Mouse (Mus musculus): ENCODE measurements at regions not wholly inside any gene's neighbourhood (a gene's known extent, or its start where the extent isn't known, plus 50 kb on each side); places are given as distances from the start of the nearest gene placed in this dataset.
A peak's percentile ranks its signal among the peaks of the same experiment; 100 is the strongest.

DNA sequence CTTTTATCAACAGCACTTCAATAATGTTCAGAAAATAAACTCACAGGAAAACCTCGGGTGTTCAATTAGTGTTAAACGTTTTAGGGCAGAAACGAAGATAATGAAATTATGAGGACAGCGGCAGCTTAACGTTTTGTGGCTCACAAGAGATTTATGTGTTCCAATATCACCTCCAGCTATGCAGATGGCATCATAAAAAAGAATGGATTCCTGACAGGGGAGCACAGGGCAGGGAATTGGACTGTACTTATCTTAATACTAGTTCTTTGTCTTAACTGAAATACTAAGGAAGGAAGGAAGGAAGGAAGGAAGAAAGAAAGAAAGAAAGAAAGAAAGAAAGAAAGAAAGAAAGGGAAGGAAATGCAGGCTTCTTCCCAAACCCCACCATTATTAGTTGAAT lies 121.6 kb downstream of the Icos start:
- H3K9me3 ChIP-seq, result no peaks in the 10 kb centered on the region
- no peak overlapping the region for H3K4me3 ChIP-seq (replicated peaks)
- H3K36me3 ChIP-seq, result no peaks in the 10 kb centered on the region
- 76% methylated on average over 5 of the region's 5 CpGs for WGBS
- no peaks in the 10 kb centered on the region for H3K27me3 ChIP-seq
- H3K4me2 ChIP-seq (replicated peaks), result no peak overlapping the region
- ATAC-seq, result no peak
- no peak overlapping the region for H3K9ac ChIP-seq (replicated peaks)
- peaks cover 4% of the 10 kb centered on the region; the same call in 1 of the 2 replicates for H3K4me1 ChIP-seq (replicated peaks)
- no peak overlapping the region for H3K27ac ChIP-seq

DNA sequence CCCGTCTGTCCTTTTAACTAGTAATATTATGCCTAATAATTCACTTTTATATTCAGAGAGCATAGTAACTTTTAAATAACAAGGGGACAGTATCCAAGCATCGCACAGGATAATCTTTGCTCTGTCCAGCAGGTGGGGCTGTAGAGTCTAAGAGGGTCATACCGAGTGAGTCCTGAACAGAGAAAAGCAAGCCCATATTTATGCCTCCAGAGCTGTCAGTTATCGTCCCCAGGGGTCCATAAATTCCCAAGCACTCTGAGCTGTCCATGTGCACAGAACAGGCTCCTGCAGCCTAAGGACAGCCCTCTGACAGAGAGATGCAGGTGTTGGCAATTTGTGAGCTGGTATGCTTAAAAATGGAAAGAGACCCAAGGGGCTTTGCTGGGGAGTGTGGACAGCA lies 124.0 kb downstream of the Icos start:
- H3K27me3 ChIP-seq, result no peaks in the 10 kb centered on the region
- peaks cover 4% of the 10 kb centered on the region; the same call in 1 of the 2 replicates for H3K4me1 ChIP-seq (replicated peaks)
- H3K4me3 ChIP-seq (replicated peaks), result no peak overlapping the region
- no peaks in the 10 kb centered on the region for H3K9me3 ChIP-seq
- H3K36me3 ChIP-seq, result no peaks in the 10 kb centered on the region
- H3K9ac ChIP-seq (replicated peaks), result no peak overlapping the region
- WGBS, result 67% methylated on average over 4 of the region's 4 CpGs
- H3K4me2 ChIP-seq (replicated peaks), result no peak overlapping the region
- no peak overlapping the region for H3K27ac ChIP-seq
- no peak for ATAC-seq

DNA sequence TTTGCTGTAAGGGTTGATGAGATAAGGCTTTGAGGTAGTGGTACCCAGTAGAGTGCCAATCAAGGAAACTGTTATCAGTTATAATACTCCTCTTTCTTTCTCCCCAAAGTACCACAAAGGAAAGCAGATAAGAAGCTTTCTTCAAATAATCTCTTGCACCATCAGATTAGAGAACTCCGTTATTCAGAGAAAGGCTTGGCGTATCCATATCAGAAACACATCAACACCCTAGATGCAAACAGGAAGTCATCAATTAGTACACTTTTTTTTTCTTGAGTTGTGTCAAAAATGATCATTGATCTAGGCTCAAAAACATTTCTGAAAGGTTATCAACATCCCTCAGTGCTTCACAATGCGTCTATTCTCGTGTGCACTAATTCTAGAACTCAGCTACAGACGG lies 124.6 kb downstream of the Icos start:
- Histone ChIP-seq H3K27ac (no peak overlapping the region), H3K9ac (replicated peaks) (no peak overlapping the region), H3K9me3 (no peaks in the 10 kb centered on the region), H3K36me3 (no peaks in the 10 kb centered on the region), H3K4me1 (replicated peaks) (peaks cover 4% of the 10 kb centered on the region; the same call in 1 of the 2 replicates), H3K4me3 (replicated peaks) (no peak overlapping the region), H3K4me2 (replicated peaks) (no peak overlapping the region), H3K27me3 (no peaks in the 10 kb centered on the region)
- ATAC-seq, result no peak
- WGBS, result 76% methylated on average over 5 of the region's 5 CpGs

DNA sequence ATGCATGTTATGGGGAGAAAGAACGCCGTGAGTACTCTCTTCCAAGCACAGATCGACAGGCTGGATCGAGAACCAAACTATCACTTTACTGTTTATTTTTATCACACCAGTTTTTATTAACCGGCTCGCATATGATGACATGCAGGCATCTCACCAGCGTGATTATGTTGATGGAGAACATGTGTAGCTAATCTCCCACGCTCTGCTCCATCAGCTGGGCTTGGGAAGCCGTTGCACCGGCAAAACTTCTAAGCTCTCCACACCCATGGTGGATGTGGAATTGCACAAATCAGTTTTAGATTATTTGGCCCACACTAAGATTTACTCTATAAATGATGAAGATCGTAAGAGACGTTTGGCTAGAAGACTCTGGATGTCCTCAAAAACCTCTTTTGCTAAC lies 125.9 kb downstream of the Icos start:
- ATAC-seq, result no peak
- H3K4me2 ChIP-seq (replicated peaks), result no peak overlapping the region
- no peaks in the 10 kb centered on the region for H3K27me3 ChIP-seq
- no peaks in the 10 kb centered on the region for H3K9me3 ChIP-seq
- WGBS, result 91% methylated on average over 12 of the region's 12 CpGs
- H3K9ac ChIP-seq (replicated peaks), result no peak overlapping the region
- H3K36me3 ChIP-seq, result no peaks in the 10 kb centered on the region
- no peak overlapping the region for H3K4me3 ChIP-seq (replicated peaks)
- H3K4me1 ChIP-seq (replicated peaks), result peaks cover 4% of the 10 kb centered on the region; the same call in 1 of the 2 replicates
- H3K27ac ChIP-seq, result no peak overlapping the region

DNA sequence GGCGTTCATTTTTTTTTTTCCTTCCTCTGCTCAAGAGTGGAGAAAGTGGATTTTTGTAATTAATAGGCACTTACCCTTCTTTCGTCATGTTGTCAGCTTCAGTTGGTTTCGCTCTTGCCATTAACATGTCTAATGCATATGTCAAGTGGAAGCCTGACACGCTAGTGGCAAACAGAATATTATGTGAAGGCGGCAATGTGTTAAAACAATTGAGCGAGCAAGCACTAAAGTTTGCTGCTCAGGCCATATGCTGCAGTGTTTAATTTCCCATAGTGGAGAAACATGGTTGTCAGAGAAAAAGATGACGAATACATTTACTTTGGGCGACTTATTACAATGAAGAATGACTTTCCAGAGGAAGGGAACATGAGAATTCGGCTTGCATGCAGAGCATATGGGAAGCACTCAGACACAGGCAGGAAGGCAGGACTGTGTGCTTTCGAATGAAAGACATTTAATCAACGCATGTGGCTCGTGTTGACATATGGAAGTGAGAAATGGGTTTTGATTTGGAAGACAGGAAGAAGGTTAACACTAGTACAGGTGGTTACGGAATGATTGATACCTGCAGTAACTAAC lies 134.1 kb downstream of the Icos start:
- Histone ChIP-seq H3K9ac (replicated peaks) (no peak overlapping the region), H3K27me3 (no peaks in the 10 kb centered on the region), H3K36me3 (no peaks in the 10 kb centered on the region), H3K4me3 (replicated peaks) (no peak overlapping the region), H3K4me2 (replicated peaks) (no peak overlapping the region), H3K27ac (no peak overlapping the region), H3K9me3 (no peaks in the 10 kb centered on the region), H3K4me1 (replicated peaks) (no peaks in the 10 kb centered on the region)
- WGBS, result 91% methylated on average over 13 of the region's 13 CpGs
- ATAC-seq, result no peak

DNA sequence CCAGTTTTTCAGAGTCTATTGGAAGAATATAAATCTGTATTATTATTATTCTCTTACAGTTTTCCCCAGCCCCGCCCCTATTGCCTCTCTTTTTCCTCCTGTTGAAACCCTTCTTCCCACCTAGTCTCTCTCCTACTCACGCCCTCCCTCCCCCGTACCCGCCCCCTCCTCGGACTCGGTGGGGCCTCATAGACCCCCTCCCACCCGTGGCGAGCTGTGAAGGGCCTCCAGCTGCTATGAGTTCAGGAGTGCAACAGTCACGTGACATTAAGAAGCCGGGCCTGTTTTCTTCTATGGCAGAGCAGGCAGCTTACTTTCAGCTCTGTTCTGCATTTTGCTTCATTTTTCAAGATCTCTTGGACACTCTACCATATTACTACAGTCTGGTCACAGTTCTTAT lies 139.8 kb downstream of the Icos start:
- ATAC-seq, result peak; percentile 43; the same call in 1 of the 2 replicates
- H3K9ac ChIP-seq (replicated peaks), result no peak overlapping the region
- WGBS, result 29% methylated on average over 10 of the region's 10 CpGs
- H3K4me1 ChIP-seq (replicated peaks), result 0 out of 2 replicates have a peak, but pooled peaks cover 5% of the 10 kb centered on the region
- H3K4me3 ChIP-seq (replicated peaks), result no peak overlapping the region
- no peaks in the 10 kb centered on the region for H3K36me3 ChIP-seq
- no peaks in the 10 kb centered on the region for H3K27me3 ChIP-seq
- no peak overlapping the region for H3K27ac ChIP-seq
- H3K4me2 ChIP-seq (replicated peaks), result no peak overlapping the region
- no peaks in the 10 kb centered on the region for H3K9me3 ChIP-seq

DNA sequence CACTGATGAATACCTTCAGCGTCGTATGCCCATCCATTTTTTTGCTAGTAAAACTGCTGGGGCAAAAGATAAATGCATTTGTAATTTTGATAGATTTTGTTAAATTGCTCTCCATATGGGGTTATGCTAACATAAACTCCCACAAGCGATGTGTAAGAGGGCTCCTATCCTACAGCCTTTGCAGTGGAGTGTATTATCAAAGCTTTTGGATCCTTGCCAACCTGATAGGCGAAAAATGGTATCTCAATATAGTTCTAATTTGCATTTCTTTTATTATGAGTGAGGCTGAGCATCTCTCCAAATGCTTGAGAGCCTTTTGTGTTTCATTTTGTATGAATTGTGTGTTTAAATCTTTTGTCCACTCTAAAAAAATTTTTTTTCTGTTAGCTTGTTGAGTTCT lies 140.3 kb downstream of the Icos start:
- 0 out of 2 replicates have a peak, but pooled peaks cover 5% of the 10 kb centered on the region for H3K4me1 ChIP-seq (replicated peaks)
- no peak overlapping the region for H3K27ac ChIP-seq
- WGBS, result 42% methylated on average over 4 of the region's 4 CpGs
- H3K4me3 ChIP-seq (replicated peaks), result no peak overlapping the region
- no peak overlapping the region for H3K4me2 ChIP-seq (replicated peaks)
- no peak for ATAC-seq
- no peak overlapping the region for H3K9ac ChIP-seq (replicated peaks)
- no peaks in the 10 kb centered on the region for H3K9me3 ChIP-seq
- H3K27me3 ChIP-seq, result no peaks in the 10 kb centered on the region
- no peaks in the 10 kb centered on the region for H3K36me3 ChIP-seq

DNA sequence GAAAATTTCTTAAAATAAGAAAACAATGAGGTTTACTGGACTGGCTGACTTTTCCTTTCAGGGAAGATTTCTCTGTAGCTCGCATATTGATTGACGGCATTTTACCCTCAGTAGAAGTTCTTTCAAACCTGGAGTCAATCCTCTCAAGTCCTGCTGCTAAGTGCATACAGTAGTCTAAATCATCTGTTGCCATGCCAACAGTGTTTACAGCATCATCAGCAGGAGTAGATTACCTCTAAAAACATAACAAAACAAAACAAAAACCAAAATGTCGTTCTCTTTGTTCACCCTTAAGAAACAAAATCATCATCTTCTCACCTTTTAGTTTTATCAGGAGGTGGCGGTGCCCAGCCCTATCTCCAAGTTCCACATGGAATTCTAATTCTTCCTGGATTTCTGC lies 143.8 kb downstream of the Icos start:
- 69% methylated on average over 4 of the region's 4 CpGs for WGBS
- no peak overlapping the region for H3K4me2 ChIP-seq (replicated peaks)
- H3K4me3 ChIP-seq (replicated peaks), result no peak overlapping the region
- H3K9ac ChIP-seq (replicated peaks), result no peak overlapping the region
- no peaks in the 10 kb centered on the region for H3K9me3 ChIP-seq
- no peaks in the 10 kb centered on the region for H3K36me3 ChIP-seq
- no peak for ATAC-seq
- no peak overlapping the region for H3K27ac ChIP-seq
- H3K4me1 ChIP-seq (replicated peaks), result 0 out of 2 replicates have a peak, but pooled peaks cover 5% of the 10 kb centered on the region
- H3K27me3 ChIP-seq, result no peaks in the 10 kb centered on the region

DNA sequence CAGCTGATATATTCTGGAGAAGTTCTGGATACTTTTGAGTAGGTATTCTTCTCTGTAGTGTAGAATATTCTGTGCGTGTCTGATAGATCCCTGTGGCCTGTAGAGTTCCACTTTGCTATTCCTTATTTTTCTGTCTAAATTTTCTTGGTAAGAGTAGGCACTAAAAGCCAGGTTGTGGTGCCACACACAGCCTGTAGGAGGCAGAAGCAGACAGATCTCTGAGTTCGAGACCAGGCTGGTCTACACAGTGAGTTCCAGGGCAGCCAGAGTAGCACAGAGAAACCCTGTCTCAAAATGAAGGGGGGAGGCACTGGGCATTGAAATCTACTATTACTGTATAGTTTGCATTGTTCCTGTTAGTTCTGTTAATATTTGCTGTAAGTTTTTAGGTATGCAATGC lies 147.4 kb downstream of the Icos start:
- Histone ChIP-seq H3K27ac (no peak overlapping the region), H3K9me3 (no peaks in the 10 kb centered on the region), H3K4me2 (replicated peaks) (no peak overlapping the region), H3K4me1 (replicated peaks) (no peaks in the 10 kb centered on the region; the same call in 1 of the 2 replicates), H3K36me3 (no peaks in the 10 kb centered on the region), H3K9ac (replicated peaks) (no peak overlapping the region), H3K27me3 (no peaks in the 10 kb centered on the region), H3K4me3 (replicated peaks) (no peak overlapping the region)
- WGBS, result 92% methylated on average over 2 of the region's 2 CpGs
- ATAC-seq, result no peak

DNA sequence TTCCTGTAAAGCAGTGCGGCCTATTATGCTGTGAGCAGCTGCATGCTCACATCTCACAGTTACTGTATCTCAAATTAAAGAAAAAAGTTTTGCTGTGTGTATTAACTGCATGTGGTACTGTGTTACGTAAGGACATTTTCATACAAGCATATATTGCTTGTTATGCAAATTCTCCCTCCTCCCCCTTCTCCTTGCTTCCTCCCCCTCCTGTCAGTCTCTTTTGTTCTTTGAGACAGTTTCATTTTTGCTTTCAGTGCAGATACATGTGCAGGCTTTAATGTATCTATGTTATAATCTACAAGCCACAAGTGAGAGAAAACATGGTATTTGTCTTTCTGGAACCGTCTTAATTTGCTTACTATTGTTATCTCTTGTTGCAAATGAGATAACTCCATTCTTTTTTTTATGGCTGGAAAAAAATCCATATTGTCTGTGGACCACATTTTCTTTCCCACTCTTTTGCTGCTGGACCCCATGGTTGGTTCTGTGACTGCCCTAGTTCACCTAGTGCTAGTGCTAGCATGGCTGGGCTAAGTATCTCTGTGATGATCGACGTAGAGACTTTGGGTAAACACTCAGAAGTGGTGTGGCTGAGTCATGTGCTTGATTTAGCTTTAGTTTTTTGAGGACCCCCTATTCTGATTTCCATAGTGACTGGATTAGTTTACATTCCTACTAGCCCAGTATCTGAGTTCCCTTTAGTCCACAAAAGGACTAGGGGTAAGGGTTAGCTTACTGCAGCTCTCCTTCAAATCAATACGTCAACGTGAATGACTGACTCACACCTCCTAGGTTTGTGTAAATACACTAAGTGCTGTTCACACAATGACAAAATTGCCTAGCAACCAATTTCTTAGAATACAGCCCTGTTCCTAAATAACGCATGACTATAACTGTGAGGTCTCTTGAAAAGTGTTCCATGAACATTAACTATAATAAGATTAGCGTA lies 158.1 kb downstream of the Icos start:
- Histone ChIP-seq H3K4me3 (replicated peaks) (no peak overlapping the region), H3K4me1 (replicated peaks) (peaks cover 33% of the 10 kb centered on the region), H3K27me3 (no peaks in the 10 kb centered on the region), H3K9me3 (no peaks in the 10 kb centered on the region), H3K27ac (no peak overlapping the region), H3K9ac (replicated peaks) (no peak overlapping the region), H3K4me2 (replicated peaks) (no peak overlapping the region), H3K36me3 (no peaks in the 10 kb centered on the region)
- WGBS, result 61% methylated on average over 9 of the region's 9 CpGs
- no peak for ATAC-seq

DNA sequence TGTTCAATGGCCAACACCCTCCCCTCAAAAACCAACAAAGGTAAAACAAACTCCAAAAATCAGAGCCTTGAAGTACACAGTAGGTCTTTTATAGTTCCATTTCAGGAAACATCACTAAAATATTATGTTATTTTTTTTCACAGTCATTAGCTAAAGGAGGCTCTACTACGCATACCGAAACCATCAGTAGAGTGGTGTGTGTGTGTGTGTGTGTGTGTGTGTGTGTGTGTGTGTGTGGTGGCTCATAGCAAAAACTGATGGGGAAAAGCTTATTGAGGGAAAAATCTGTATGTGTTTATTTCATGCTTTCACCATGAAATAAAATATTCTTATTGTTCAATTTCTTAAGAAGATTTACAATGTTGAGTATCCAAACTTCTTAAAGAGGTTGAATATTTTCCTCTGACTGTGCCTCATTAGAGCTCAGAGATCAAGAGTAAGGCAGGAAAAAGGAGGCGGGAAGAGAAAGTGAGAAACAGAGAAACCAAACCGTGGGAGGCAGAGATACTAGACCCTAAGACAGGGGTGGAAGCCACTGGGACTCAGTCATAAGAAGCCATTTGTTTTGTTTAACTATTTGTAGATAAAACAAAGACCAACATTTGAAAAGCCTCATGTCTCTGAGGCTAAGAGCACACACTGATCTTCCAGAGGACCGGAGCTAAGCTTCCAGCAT lies 159.6 kb downstream of the Icos start:
- H3K4me3 ChIP-seq (replicated peaks), result no peak overlapping the region
- ATAC-seq, result no peak
- H3K36me3 ChIP-seq, result no peaks in the 10 kb centered on the region
- H3K27ac ChIP-seq, result no peak overlapping the region
- WGBS, result 66% methylated on average over 5 of the region's 5 CpGs
- no peaks in the 10 kb centered on the region for H3K9me3 ChIP-seq
- H3K9ac ChIP-seq (replicated peaks), result no peak overlapping the region
- H3K4me1 ChIP-seq (replicated peaks), result peaks cover 47% of the 10 kb centered on the region
- no peak overlapping the region for H3K4me2 ChIP-seq (replicated peaks)
- no peaks in the 10 kb centered on the region for H3K27me3 ChIP-seq

DNA sequence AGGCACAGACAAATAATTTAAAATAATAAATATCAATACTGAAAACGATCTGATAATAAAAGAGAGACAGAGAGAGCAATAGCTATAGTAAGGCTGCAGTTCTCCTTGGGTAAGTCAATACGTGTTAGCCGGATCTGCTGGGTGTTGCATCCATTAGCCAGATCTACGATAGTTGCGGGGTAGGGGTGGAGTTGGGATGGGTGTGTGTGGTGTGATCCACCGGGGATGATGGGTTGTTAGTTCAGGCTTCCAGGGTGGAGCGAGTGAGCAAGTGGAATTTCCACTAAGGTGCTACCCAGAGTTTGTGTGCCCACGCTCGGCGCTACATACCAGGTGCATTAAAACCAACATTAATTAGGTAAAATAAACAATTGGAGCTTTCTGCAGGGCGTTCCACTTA lies 160.2 kb downstream of the Icos start:
- WGBS, result 73% methylated on average over 11 of the region's 11 CpGs
- no peak overlapping the region for H3K4me3 ChIP-seq (replicated peaks)
- H3K4me1 ChIP-seq (replicated peaks), result peaks cover 53% of the 10 kb centered on the region

More for the DNA sequence above, 160.2 kb downstream of the Icos start:
- Histone ChIP-seq H3K27me3 (no peaks in the 10 kb centered on the region), H3K9me3 (no peaks in the 10 kb centered on the region), H3K4me2 (replicated peaks) (no peak overlapping the region), H3K27ac (no peak overlapping the region), H3K36me3 (no peaks in the 10 kb centered on the region), H3K9ac (replicated peaks) (no peak overlapping the region)
- no peak for ATAC-seq
